Comparison of ENCODE assay signal across 8 mouse cellular contexts in the genomic region with DNA sequence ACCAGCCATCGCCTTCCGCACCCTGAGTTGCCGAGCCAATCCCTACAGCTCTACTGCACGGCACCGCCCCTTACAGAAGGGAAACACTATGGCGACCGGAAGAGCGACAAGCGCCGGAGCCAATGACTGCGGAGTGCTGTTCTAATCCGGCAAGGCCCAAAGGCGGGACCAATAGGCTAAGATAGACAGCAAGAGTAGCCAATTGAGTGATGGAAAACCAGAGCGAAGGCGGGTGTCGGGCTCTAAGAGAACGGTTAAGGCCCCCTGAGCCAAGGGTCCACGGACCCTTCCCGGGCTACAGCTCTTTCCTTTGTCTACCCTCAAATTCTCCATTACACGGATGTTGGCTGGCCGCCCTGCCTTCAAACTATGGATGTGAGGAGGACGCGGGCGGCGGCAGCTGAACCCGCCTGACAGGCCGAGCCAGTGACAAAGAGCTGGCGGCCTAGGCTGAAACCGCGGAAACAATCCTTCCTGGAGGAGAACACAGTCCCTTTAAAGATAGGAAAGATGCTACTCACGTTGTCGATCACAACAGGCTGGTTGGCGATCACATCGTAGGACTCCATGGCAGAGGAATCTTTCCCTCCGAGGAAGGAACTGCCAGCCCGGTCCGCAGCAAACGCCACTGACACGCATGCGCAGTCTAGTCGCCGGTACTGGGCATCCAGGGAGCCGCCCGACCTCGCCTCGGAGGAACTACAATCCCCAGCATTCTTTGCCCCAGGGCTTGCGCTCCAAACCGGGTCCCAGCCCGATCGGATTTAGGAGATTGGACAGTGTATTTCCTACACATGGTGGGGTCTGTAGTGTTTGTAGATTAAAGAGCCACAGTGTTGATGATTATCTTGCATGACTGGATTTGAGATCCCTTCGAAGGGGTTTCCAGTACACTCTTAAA. TPM values are rescaled to one million over a fixed set of nuclear protein-coding genes. Genes with fewer than 3 reads are reported as not detected.
DNase-seq lines count a peak whose midpoint lies in the region; ATAC-seq lines count a peak whose summit lies in the region.

A gene (minus strand): TSS at position 640 of the 901 bp plus-strand sequence.

- peak within 1 kb of the TSS; percentile 84 for H3K4me2 ChIP-seq in hindbrain, embryonic 11.5 days (replicated peaks; ENCODE audit: low read depth, low read length)

- H3K27me3 ChIP-seq in hindbrain, embryonic 11.5 days (ENCODE audit: control insufficient read depth, insufficient read depth, low read length) = no peaks in the 10 kb centered on the region

- H3K4me1 ChIP-seq in hindbrain, embryonic 11.5 days (replicated peaks; ENCODE audit: control insufficient read depth, insufficient read depth, low read length) = peaks cover 16% of the 10 kb centered on the region

- H3K36me3 ChIP-seq in hindbrain, embryonic 11.5 days (ENCODE audit: control insufficient read depth, insufficient read depth, low read length) = no peaks in the 10 kb centered on the region

- DNase-seq in MN1 (ENCODE audit: low spot score) = peak; percentile 98
- DNase-seq in cerebellum, adult 9-10 months = peak; percentile 99
- peak; percentile 96 to 100 for DNase-seq in frontal cortex, adult 2 months (ENCODE audit: extremely low spot score in 1 of 2, low spot score in 1 of 2)
- peak; percentile 100 for DNase-seq in hindbrain, embryonic 11.5 days (ENCODE audit: low spot score)
- DNase-seq in layer of hippocampus, postnatal 10 days (ENCODE audit: low spot score in 2 of 2) = peak; percentile 98
- DNase-seq in lung, postnatal 10 days = peak; percentile 98
- DNase-seq in ovary, postnatal 36 days (ENCODE audit: low spot score) = peak; percentile 95
- peak; percentile 98 for DNase-seq in thymus, postnatal 25 days

- under 1% methylated on average over 51 of the region's 51 CpGs for WGBS in hindbrain, embryonic 11.5 days

- H3K27ac ChIP-seq in hindbrain, embryonic 11.5 days (ENCODE audit: low read depth, low read length) = peak within 1 kb of the TSS; percentile 71; the same call in 1 of the 2 replicates

- H3K9me3 ChIP-seq in hindbrain, embryonic 11.5 days (ENCODE audit: control insufficient read depth, low read length) = no peaks in the 10 kb centered on the region

- ATAC-seq in hindbrain, embryonic 11.5 days (ENCODE audit: low FRiP score) = peak; percentile 93

- H3K4me3 ChIP-seq in hindbrain, embryonic 11.5 days (ENCODE audit: low read depth, low read length) = peak within 1 kb of the TSS; percentile 77

- peak within 1 kb of the TSS; percentile 88 for H3K9ac ChIP-seq in hindbrain, embryonic 11.5 days (ENCODE audit: low read depth, low read length)

RNA-seq across cellular contexts. Expression of the gene that starts here (rescaled TPM):
- 173 and 175 TPM in 2 replicates for polyA plus RNA-seq in frontal cortex, adult 2 months (2012; rRNA removed)
- 223 and 250 TPM in 2 replicates for polyA plus RNA-seq in hindbrain, embryonic 11.5 days (2014; fragmentation: Nextera tagmentation; extraction: Ambion mirVana)
- total RNA-seq in layer of hippocampus, postnatal 10 days (2021) = 100 to 1,000 TPM; 233 to 238 TPM

Comparison
In these comparisons a context has a peak if more than half of its experiments do, and no peak if none do; other contexts are left out.
1. Peak in every context shown above with its lines: DNase-seq, ATAC-seq, H3K4me3 ChIP-seq and H3K27ac ChIP-seq.